Mouse (Mus musculus) midbrain, postnatal 0 days (tissue): ENCODE measurements around the gene Rac1. TPM values are rescaled to one million over a fixed set of nuclear protein-coding genes. Genes with fewer than 3 reads are reported as not detected.

ENCODE experiments used
- ATAC-seq: fragments of 200-750 bp; cut with Nextera tagmentation; 2 replicates; pipeline ENCODE4 v1.8.0; 2017; ENCODE audit warnings: moderate number of reproducible peaks, mild to moderate bottlenecking, moderate TSS enrichment, moderate library complexity; ENCODE audit not compliant: low FRiP score
- DNase-seq: peaks from one replicate; pipeline ENCODE4 v3.0.0-alpha.2; 2015; ENCODE audit warnings: low spot score
- H3K27ac ChIP-seq: fragments of 300-500 bp; sonication (generic); 2 replicates; pipeline ENCODE4 v1.5.1; 2014; ENCODE audit warnings: low read depth, mild to moderate bottlenecking, low read length, mixed read lengths
- H3K27me3 ChIP-seq: fragments of 300-500 bp; sonication (generic); 2 replicates; pipeline ENCODE4 v1.6.1; 2014; ENCODE audit warnings: low read length, control low read depth, mixed read lengths; ENCODE audit not compliant: insufficient read depth
- H3K36me3 ChIP-seq: fragments of 300-500 bp; sonication (generic); 2 replicates; pipeline ENCODE4 v1.6.1; 2014; ENCODE audit warnings: low read length, control low read depth, mixed read lengths; ENCODE audit not compliant: insufficient read depth
- H3K4me1 ChIP-seq: fragments of 300-500 bp; sonication (generic); 2 replicates; pipeline ENCODE4 v1.6.1; 2014; ENCODE audit warnings: mild to moderate bottlenecking, control low read depth, antibody characterized with exemption, low read length, mixed read lengths; ENCODE audit not compliant: insufficient read depth
- H3K4me2 ChIP-seq: fragments of 300-500 bp; sonication (generic); 2 replicates; pipeline ENCODE4 v1.6.1; 2014; ENCODE audit warnings: low read depth, mild to moderate bottlenecking, low read length, mixed read lengths; ENCODE audit not compliant: poor library complexity, severe bottlenecking
- H3K4me3 ChIP-seq: fragments of 300-500 bp; sonication (generic); 2 replicates; pipeline ENCODE4 v1.5.1; 2014; ENCODE audit warnings: low read depth, mild to moderate bottlenecking, low read length, moderate library complexity
- H3K9ac ChIP-seq: fragments of 300-500 bp; sonication (generic); replicated peaks from 2 replicates; pipeline ENCODE4 v1.6.1; 2014; ENCODE audit warnings: mild to moderate bottlenecking, low read length, moderate library complexity, mixed read lengths; ENCODE audit not compliant: poor library complexity, severe bottlenecking
- H3K9me3 ChIP-seq: fragments of 300-500 bp; sonication (generic); 2 replicates; pipeline ENCODE4 v1.6.1; 2016; ENCODE audit warnings: low read length, control low read depth
- CTCF ChIP-seq: IDR thresholded peaks from 2 replicates; pipeline ENCODE4 v1.5.1; 2016; ENCODE audit warnings: antibody characterized with exemption, mild to moderate bottlenecking
- WGBS: fragments of 180-500 bp; shearing (Covaris S2); extraction: QIAGEN DNeasy Blood & Tissue Kit; methylation state at CpG from one replicate; pipeline ENCODE4 v1.1.7; 2014; 5-methylcytosine and 5-hydroxymethylcytosine counted together
- polyA plus RNA-seq: library from polyadenylated mRNA; unstranded; fragments of >200 nt; fragmentation: Nextera tagmentation; extraction: Ambion mirVana; gene quantifications from 2 replicates; pipeline ENCODE4 v1.2.1, GENCODE M21; 2015
- total RNA-seq: library from RNA; depleted of rRNA; stranded (reverse); fragments of >200 nt; gene quantifications from 2 replicates; pipeline ENCODE4 v1.2.3, GENCODE M21; 2014

The Rac1 gene
- total and polyA plus RNA-seq, 2 experiments from 2014 or later = 194 to 451 TPM

- no peaks in the 10 kb centered on the region for H3K9me3 ChIP-seq
- DNase-seq (no peak), ATAC-seq (no peak)
- no peak for TF ChIP-seq CTCF
- no peak overlapping the region for H3K9ac ChIP-seq
- no peak overlapping the region for H3K4me2 ChIP-seq
- peaks cover 46% of the 10 kb centered on the region for H3K36me3 ChIP-seq
- H3K4me3 ChIP-seq = no peak overlapping the region
- no peaks in the 10 kb centered on the region for H3K27me3 ChIP-seq
- no peaks in the 10 kb centered on the region for H3K4me1 ChIP-seq
- 81% methylated on average over 11 of the region's 11 CpGs for WGBS
- H3K27ac ChIP-seq = no peak overlapping the region
These were observed 18.1 kb downstream of the Rac1 start for GRCm38 (mm10) chr5:143509737-143510136.

GRCm38 (mm10) chr5:143509294-143509693, 18.5 kb downstream of the Rac1 start:
- Histone ChIP-seq H3K27ac (no peak overlapping the region), H3K9ac (no peak overlapping the region), H3K9me3 (no peaks in the 10 kb centered on the region), H3K4me2 (no peak overlapping the region), H3K4me3 (no peak overlapping the region), H3K4me1 (no peaks in the 10 kb centered on the region), H3K36me3 (peaks cover 45% of the 10 kb centered on the region), H3K27me3 (no peaks in the 10 kb centered on the region)
- ATAC-seq (no peak), DNase-seq (no peak)
- WGBS = 86% methylated on average over 9 of the region's 9 CpGs
- TF ChIP-seq CTCF = no peak

- H3K27ac ChIP-seq = no peak overlapping the region
- no peaks in the 10 kb centered on the region for H3K27me3 ChIP-seq
- no peak overlapping the region for H3K4me3 ChIP-seq
- no peaks in the 10 kb centered on the region for H3K4me1 ChIP-seq
- no peak overlapping the region for H3K9ac ChIP-seq
- no peaks in the 10 kb centered on the region for H3K9me3 ChIP-seq
- 90% methylated on average over 7 of the region's 7 CpGs for WGBS
- DNase-seq (no peak), ATAC-seq (no peak)
- TF ChIP-seq CTCF = no peak
- no peak overlapping the region for H3K4me2 ChIP-seq
- H3K36me3 ChIP-seq = peaks cover 36% of the 10 kb centered on the region
These were observed 22.3 kb downstream of the Rac1 start for GRCm38 (mm10) chr5:143505545-143505944.

GRCm38 (mm10) chr5:143505056-143505455, 22.8 kb downstream of the Rac1 start:
- no peak for DNase-seq
- no peaks in the 10 kb centered on the region for H3K27me3 ChIP-seq

GRCm38 (mm10) chr5:143504453-143504852, 23.4 kb downstream of the Rac1 start:
- no peak overlapping the region for H3K4me3 ChIP-seq
- no peaks in the 10 kb centered on the region for H3K4me1 ChIP-seq
- H3K9ac ChIP-seq = no peak overlapping the region
- WGBS = 64% methylated on average over 3 of the region's 3 CpGs
- H3K9me3 ChIP-seq = no peaks in the 10 kb centered on the region
- TF ChIP-seq CTCF = peak; percentile 63
- ATAC-seq = no peak
- H3K4me2 ChIP-seq = no peak overlapping the region
- H3K36me3 ChIP-seq = peaks cover 34% of the 10 kb centered on the region
- H3K27ac ChIP-seq = no peak overlapping the region
- DNase-seq = no peak
- no peaks in the 10 kb centered on the region for H3K27me3 ChIP-seq

More at GRCm38 (mm10) chr5:143505056-143505455, 22.8 kb downstream of the Rac1 start:
- WGBS = 84% methylated on average over 8 of the region's 8 CpGs
- no peak for TF ChIP-seq CTCF
- no peak for ATAC-seq
- no peak overlapping the region for H3K9ac ChIP-seq
- no peak overlapping the region for H3K27ac ChIP-seq
- no peaks in the 10 kb centered on the region for H3K9me3 ChIP-seq
- no peak overlapping the region for H3K4me2 ChIP-seq
- H3K36me3 ChIP-seq = peaks cover 36% of the 10 kb centered on the region
- H3K4me1 ChIP-seq = no peaks in the 10 kb centered on the region
- H3K4me3 ChIP-seq = no peak overlapping the region

GRCm38 (mm10) chr5:143503740-143504139, 24.1 kb downstream of the Rac1 start:
- Histone ChIP-seq H3K27me3 (no peaks in the 10 kb centered on the region), H3K4me1 (no peaks in the 10 kb centered on the region), H3K4me3 (no peak overlapping the region), H3K36me3 (peaks cover 35% of the 10 kb centered on the region), H3K9ac (no peak overlapping the region), H3K27ac (no peak overlapping the region), H3K9me3 (no peaks in the 10 kb centered on the region), H3K4me2 (no peak overlapping the region)
- ATAC-seq (no peak), DNase-seq (no peak)
- no peak for TF ChIP-seq CTCF
- WGBS = 95% methylated on average over 6 of the region's 6 CpGs
